Mouse (Mus musculus) CH12.LX (cell line): Measurements from ENCODE around the gene Scd4. TPM values are rescaled to one million over a fixed set of nuclear protein-coding genes. Genes with fewer than 3 reads are reported as not detected.

ENCODE experiments used
- DNase-seq: peaks from one replicate; pipeline ENCODE4 v3.0.0-alpha.2; 2013; ENCODE audit errors: extremely low read depth
- H3K27ac ChIP-seq: 2 replicates; pipeline ENCODE4 v1.5.1; 2012; ENCODE audit warnings: low read depth, mild to moderate bottlenecking, control low read depth, moderate library complexity; ENCODE audit not compliant: insufficient read depth
- H3K27me3 ChIP-seq: replicated peaks from 2 replicates; pipeline ENCODE3; 2012; ENCODE audit warnings: inconsistent platforms
- H3K36me3 ChIP-seq, 2 experiments: replicated peaks in 1 of 2; 2 replicates each; pipeline versions ENCODE3 to v1.6.1; 2012; ENCODE audit warnings: inconsistent platforms in 1 of 2, low read length in 1 of 2, mild to moderate bottlenecking in 1 of 2, mixed read lengths in 1 of 2, moderate library complexity in 1 of 2; ENCODE audit not compliant: control insufficient read depth in 1 of 2, insufficient read depth in 1 of 2
- H3K4me1 ChIP-seq, 2 experiments: 2 replicates each; pipeline ENCODE4 v1.6.1; 2012; ENCODE audit warnings: inconsistent platforms in 1 of 2, moderate library complexity in 1 of 2; ENCODE audit not compliant: insufficient read depth in 2 of 2, control insufficient read depth in 1 of 2
- H3K4me2 ChIP-seq: 2 replicates; pipeline ENCODE4 v1.6.1; 2012; ENCODE audit warnings: low read depth, mild to moderate bottlenecking, control low read depth; ENCODE audit not compliant: poor library complexity, insufficient read depth, severe bottlenecking
- H3K4me3 ChIP-seq, 3 experiments: fragments of 150-350 bp in 1 of 3; sonication (generic) in 1 of 3; replicated peaks in 1 of 3; 2 replicates each; pipeline versions ENCODE3 to v1.5.1; 2011 to 2012; ENCODE audit warnings: low read depth in 2 of 3, low read length in 2 of 3, mild to moderate bottlenecking in 2 of 3, moderate library complexity in 2 of 3, control low read depth in 1 of 3, improper control_type of control experiment in 1 of 3, inconsistent platforms in 1 of 3, mixed read lengths in 1 of 3; ENCODE audit not compliant: poor library complexity in 1 of 3
- H3K79me2 ChIP-seq: replicated peaks from 2 replicates; pipeline ENCODE4 v1.6.1; 2012; ENCODE audit warnings: mild to moderate bottlenecking, moderate library complexity; ENCODE audit not compliant: control insufficient read depth, poor library complexity, insufficient read depth, severe bottlenecking; ENCODE audit errors: extremely low read depth
- H3K9ac ChIP-seq: 2 replicates; pipeline ENCODE4 v1.6.1; 2012; ENCODE audit warnings: low read depth, mild to moderate bottlenecking, control low read depth, moderate library complexity; ENCODE audit not compliant: insufficient read depth
- H3K9me3 ChIP-seq: replicated peaks from 2 replicates; pipeline ENCODE3; 2012; ENCODE audit warnings: low read length, inconsistent platforms, mixed read lengths
- CHD2 ChIP-seq: IDR thresholded peaks from 2 replicates; pipeline ENCODE4 v1.6.1; 2011; ENCODE audit warnings: low read length, improper control_type of control experiment
- CTCF ChIP-seq, 2 experiments: IDR thresholded peaks in 1 of 2; conservative IDR thresholded peaks in 1 of 2; 2 replicates each; pipeline ENCODE4 v1.5.1; 2011 to 2012; ENCODE audit warnings: low read depth in 2 of 2, low read length in 2 of 2, improper control_type of control experiment in 1 of 2, inconsistent platforms in 1 of 2, mild to moderate bottlenecking in 1 of 2, moderate library complexity in 1 of 2
- ELF1 ChIP-seq: IDR thresholded peaks from 2 replicates; pipeline ENCODE4 v1.6.1; 2014; ENCODE audit warnings: low read depth, mild to moderate bottlenecking, inconsistent platforms, low read length, improper control_type of control experiment
- ETS1 ChIP-seq: conservative IDR thresholded peaks from 2 replicates; pipeline ENCODE4 v1.6.1; 2012; ENCODE audit warnings: low read depth, mild to moderate bottlenecking, inconsistent platforms, low read length, improper control_type of control experiment, moderate library complexity
- IRF4 ChIP-seq: IDR thresholded peaks from 2 replicates; pipeline ENCODE4 v1.6.1; 2014; ENCODE audit warnings: low read depth, mild to moderate bottlenecking, inconsistent platforms, low read length, improper control_type of control experiment
- KAT2A ChIP-seq: IDR thresholded peaks from 2 replicates; pipeline ENCODE4 v1.6.1; 2012; ENCODE audit warnings: low read length, improper control_type of control experiment, inconsistent platforms; ENCODE audit not compliant: insufficient replicate concordance
- MAX ChIP-seq: IDR thresholded peaks from 2 replicates; pipeline ENCODE4 v1.6.1; 2011; ENCODE audit warnings: low read length, improper control_type of control experiment
- MAZ ChIP-seq: IDR thresholded peaks from 2 replicates; pipeline ENCODE4 v1.6.1; 2012; ENCODE audit warnings: low read depth, mild to moderate bottlenecking, inconsistent platforms, low read length, improper control_type of control experiment, moderate library complexity
- MEF2A ChIP-seq: IDR thresholded peaks from 2 replicates; pipeline ENCODE4 v1.6.1; 2014; ENCODE audit warnings: low read depth, mild to moderate bottlenecking, inconsistent platforms, low read length, improper control_type of control experiment, borderline replicate concordance
- MYC ChIP-seq: IDR thresholded peaks from 2 replicates; pipeline ENCODE4 v1.6.1; 2011; ENCODE audit warnings: low read depth, mild to moderate bottlenecking, improper control_type of control experiment, low read length
- PAX5 ChIP-seq: IDR thresholded peaks from 2 replicates; pipeline ENCODE4 v1.6.1; 2012; ENCODE audit warnings: low read length, inconsistent platforms, mixed read lengths
- POLR2A ChIP-seq: IDR thresholded peaks from 2 replicates; pipeline ENCODE4 v1.6.1; 2011; ENCODE audit warnings: low read depth, mild to moderate bottlenecking, improper control_type of control experiment, low read length
- POLR2AphosphoS2 ChIP-seq: IDR thresholded peaks from 2 replicates; pipeline ENCODE4 v1.6.1; 2011; ENCODE audit warnings: low read depth, low read length, improper control_type of control experiment
- RAD21 ChIP-seq: IDR thresholded peaks from 2 replicates; pipeline ENCODE4 v1.6.1; 2011; ENCODE audit warnings: low read depth, mild to moderate bottlenecking, low read length, improper control_type of control experiment, moderate library complexity
- RCOR1 ChIP-seq: conservative IDR thresholded peaks from 2 replicates; pipeline ENCODE4 v1.6.1; 2012; ENCODE audit warnings: low read depth, mild to moderate bottlenecking, inconsistent platforms, low read length, improper control_type of control experiment
- SIN3A ChIP-seq: IDR thresholded peaks from 2 replicates; pipeline ENCODE4 v1.6.1; 2012; ENCODE audit warnings: low read length, improper control_type of control experiment, inconsistent platforms
- SMC3 ChIP-seq: IDR thresholded peaks from 2 replicates; pipeline ENCODE4 v1.6.1; 2011; ENCODE audit warnings: low read depth, low read length, improper control_type of control experiment
- TBP ChIP-seq: conservative IDR thresholded peaks from 2 replicates; pipeline ENCODE4 v1.6.1; 2011; ENCODE audit warnings: low read depth, low read length, improper control_type of control experiment
- TCF12 ChIP-seq: IDR thresholded peaks from 2 replicates; pipeline ENCODE4 v1.6.1; 2014; ENCODE audit warnings: low read depth, mild to moderate bottlenecking, inconsistent platforms, low read length, improper control_type of control experiment
- ZC3H11A ChIP-seq: IDR thresholded peaks from 2 replicates; pipeline ENCODE4 v1.6.1; 2012; ENCODE audit warnings: low read depth, mild to moderate bottlenecking, inconsistent platforms, low read length, improper control_type of control experiment
- ZKSCAN1 ChIP-seq: IDR thresholded peaks from 2 replicates; pipeline ENCODE4 v1.6.1; 2012; ENCODE audit warnings: low read depth, inconsistent platforms, low read length, improper control_type of control experiment, borderline replicate concordance
- ZNF384 ChIP-seq: IDR thresholded peaks from 2 replicates; pipeline ENCODE4 v1.6.1; 2012; ENCODE audit warnings: low read depth, low read length, improper control_type of control experiment, inconsistent platforms
- dilution Hi-C: fragments of 300-500 bp; cut with MboI; formaldehyde crosslinking; loops from 2 replicates; pipeline ENCODE4 v1.14.3; 2020; ENCODE audit warnings: low sequenced_read_pairs; ENCODE audit not compliant: extremely low pct_unique_long_range_greater_than_20kb, extremely low pct_ligation_motif_present
- in situ Hi-C: fragments of 300-500 bp; cut with MboI; formaldehyde crosslinking; loops from 3 replicates; pipeline ENCODE4 v1.14.3; 2019; ENCODE audit warnings: low sequenced_read_pairs, low pct_ligation_motif_present, low pct_unique_long_range_greater_than_20kb, mixed read lengths
- polyA plus RNA-seq: library from polyadenylated mRNA; unstranded; fragments of >175 nt; gene quantifications from 2 replicates; pipeline ENCODE4 v1.2.1, GENCODE M21; 2012; ENCODE audit warnings: low read depth; ENCODE audit not compliant: insufficient read length
- total RNA-seq, 2 experiments: library from RNA; depleted of rRNA; stranded (reverse); fragments of 300-350 nt in 1 of 2; fragments of >200 nt in 1 of 2; gene quantifications; 2 replicates each; pipeline ENCODE4 v1.2.3; 2012 to 2014

The Scd4 gene
- total and polyA plus RNA-seq, 3 experiments: 0.11 TPM; not detected in 2

GRCm38 (mm10) chr19:44312007-44312360 lies 20.9 kb upstream of the Scd4 start:
- in situ Hi-C loops: no loop called here
- no peaks in the 10 kb centered on the region for H3K9me3 ChIP-seq
- TF ChIP-seq POLR2A (no peak), ZC3H11A (no peak), MAX (no peak), ZKSCAN1 (no peak), MEF2A (no peak), RAD21 (no peak), CTCF (conservative IDR thresholded peaks at IDR 0.05 in 1 of 2, IDR thresholded peaks at IDR 0.05 in 1 of 2; ENCODE audit: low read depth in 2 of 2, low read length in 2 of 2) (no peak), ETS1 (no peak), MAZ (no peak), KAT2A (no peak), ZNF384 (no peak), RCOR1 (no peak), SIN3A (no peak), CHD2 (no peak), TBP (no peak), SMC3 (no peak), PAX5 (no peak)
- TF ChIP-seq, all 38 proteins: peak for 0
- no peak for DNase-seq
- Histone ChIP-seq H3K79me2 (no peaks in the 10 kb centered on the region), H3K4me1 (peaks cover 0 to 16% of the 10 kb centered on the region in 2 experiments; a peak in 3 of 4 replicates), H3K4me3 (no peak overlapping the region), H3K9ac (no peak overlapping the region), H3K27ac (no peak overlapping the region), H3K36me3 (peaks cover 15 to 24% of the 10 kb centered on the region in 2 experiments), H3K27me3 (no peaks in the 10 kb centered on the region), H3K4me2 (no peak overlapping the region)
- dilution Hi-C loops: no loop called here

GRCm38 (mm10) chr19:44313066-44313465 lies 19.8 kb upstream of the Scd4 start:
- Histone ChIP-seq H3K9me3 (no peaks in the 10 kb centered on the region), H3K4me1 (peaks cover 0 to 16% of the 10 kb centered on the region in 2 experiments; a peak in 3 of 4 replicates), H3K79me2 (no peaks in the 10 kb centered on the region), H3K4me2 (no peak overlapping the region), H3K27me3 (no peaks in the 10 kb centered on the region), H3K9ac (no peak overlapping the region), H3K36me3 (peaks cover 4 to 13% of the 10 kb centered on the region in 2 experiments), H3K4me3 (no peak overlapping the region), H3K27ac (no peak overlapping the region)
- in situ Hi-C loops: no loop called here
- TF ChIP-seq TCF12 (no peak), MEF2A (no peak), IRF4 (no peak), CTCF (conservative IDR thresholded peaks at IDR 0.05 in 1 of 2, IDR thresholded peaks at IDR 0.05 in 1 of 2; ENCODE audit: low read depth in 2 of 2, low read length in 2 of 2) (no peak), POLR2AphosphoS2 (no peak), ELF1 (no peak), MYC (no peak)
- no peak for DNase-seq
- dilution Hi-C loops: no loop called here
